Mouse (Mus musculus) liver, embryonic 11.5 days (tissue): ENCODE measurements at regions not wholly inside any gene's neighbourhood (a gene's known extent, or its start where the extent isn't known, plus 50 kb on each side); places are given as distances from the start of the nearest gene placed in this dataset.

Source experiments
- ATAC-seq: fragments of 200-750 bp; cut with Nextera tagmentation; replicated peaks from 2 replicates; pipeline ENCODE4 v1.8.0; 2017; ENCODE audit warnings: moderate number of reproducible peaks, mild to moderate bottlenecking, moderate TSS enrichment, moderate library complexity; ENCODE audit not compliant: low FRiP score
- DNase-seq: peaks from one replicate; pipeline ENCODE4 v3.0.0-alpha.2; 2017; ENCODE audit warnings: low spot score
- H3K27ac ChIP-seq: fragments of 300-500 bp; sonication (generic); 2 replicates; pipeline ENCODE4 v1.5.1; 2014; ENCODE audit warnings: mild to moderate bottlenecking, low read depth, low read length, control low read depth
- H3K27me3 ChIP-seq: fragments of 300-500 bp; sonication (generic); replicated peaks from 2 replicates; pipeline ENCODE4 v1.6.1; 2014; ENCODE audit warnings: low read length, mixed read lengths; ENCODE audit not compliant: control insufficient read depth, insufficient read depth
- H3K36me3 ChIP-seq: fragments of 300-500 bp; sonication (generic); 2 replicates; pipeline ENCODE4 v1.6.1; 2014; ENCODE audit warnings: mild to moderate bottlenecking, low read length, moderate library complexity, mixed read lengths; ENCODE audit not compliant: control insufficient read depth, insufficient read depth
- H3K4me1 ChIP-seq: fragments of 300-500 bp; sonication (generic); replicated peaks from 2 replicates; pipeline ENCODE4 v1.6.1; 2014; ENCODE audit warnings: low read length, mixed read lengths; ENCODE audit not compliant: control insufficient read depth, insufficient read depth
- H3K4me2 ChIP-seq: fragments of 300-500 bp; sonication (generic); 2 replicates; pipeline ENCODE4 v1.6.1; 2014; ENCODE audit warnings: mild to moderate bottlenecking, control low read depth, moderate library complexity
- H3K4me3 ChIP-seq: fragments of 300-500 bp; sonication (generic); 2 replicates; pipeline ENCODE4 v1.5.1; 2014; ENCODE audit warnings: low read depth, low read length, control low read depth
- H3K9ac ChIP-seq: fragments of 300-500 bp; sonication (generic); 2 replicates; pipeline ENCODE4 v1.6.1; 2014; ENCODE audit warnings: low read depth, low read length, control low read depth
- H3K9me3 ChIP-seq: fragments of 300-500 bp; sonication (generic); 2 replicates; pipeline ENCODE4 v1.6.1; 2016; ENCODE audit warnings: low read length, inconsistent platforms, mixed read lengths; ENCODE audit not compliant: control insufficient read depth
- WGBS: fragments of 180-500 bp; shearing (Covaris S2); extraction: QIAGEN DNeasy Blood & Tissue Kit; methylation state at CpG from one replicate; pipeline ENCODE4 v1.1.7; 2014; 5-methylcytosine and 5-hydroxymethylcytosine counted together

DNA sequence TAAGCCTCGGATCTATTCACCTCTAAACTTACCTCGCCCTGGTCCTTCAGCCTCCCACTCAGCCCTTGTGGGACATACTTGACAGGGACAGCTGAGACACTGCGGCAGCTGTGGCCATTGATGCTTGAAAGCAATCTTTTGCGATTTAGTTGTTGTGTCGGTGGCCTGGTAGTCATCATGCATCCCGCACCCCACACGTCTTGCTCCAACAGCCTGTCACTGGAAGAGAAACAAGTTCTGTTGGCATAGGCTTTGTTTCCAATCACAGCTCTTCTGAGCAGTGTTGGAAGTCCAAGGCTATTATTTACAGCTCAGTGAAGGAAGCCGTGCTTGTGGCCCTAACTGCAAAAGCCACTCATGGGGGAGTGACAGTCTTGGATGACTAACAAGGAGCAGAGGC lies 480.2 kb upstream of the Castor2 start:
- Histone ChIP-seq H3K4me1 (no peaks in the 10 kb centered on the region), H3K4me2 (no peak overlapping the region), H3K27ac (no peak overlapping the region), H3K4me3 (no peak overlapping the region), H3K36me3 (no peaks in the 10 kb centered on the region), H3K27me3 (no peaks in the 10 kb centered on the region), H3K9me3 (no peaks in the 10 kb centered on the region; the same call in 1 of the 2 replicates), H3K9ac (no peak overlapping the region)
- DNase-seq (no peak), ATAC-seq (no peak)
- WGBS = 76% methylated on average over 8 of the region's 8 CpGs

DNA sequence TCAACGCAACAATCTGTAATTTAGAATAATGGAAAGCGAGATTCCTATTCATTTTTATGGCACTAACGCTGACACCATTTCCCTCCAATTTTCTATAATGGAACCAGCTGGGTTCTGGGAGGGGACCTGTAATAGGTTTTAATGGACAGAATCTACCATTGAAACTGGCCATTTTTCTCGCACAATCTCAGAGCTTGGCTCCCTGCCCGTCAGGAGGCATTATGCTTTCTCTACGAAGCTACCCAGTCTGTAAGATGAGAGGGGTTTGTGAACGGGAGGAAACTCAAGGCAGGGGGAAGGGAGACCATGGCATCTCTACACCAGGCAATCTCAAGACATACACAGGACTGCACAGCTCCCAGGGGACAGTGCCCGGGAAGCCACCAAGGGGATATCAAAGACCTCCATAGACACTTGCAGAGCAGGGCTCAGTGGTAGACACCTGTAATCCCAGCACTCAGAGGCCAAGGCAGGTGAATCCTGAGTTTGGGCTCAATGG lies 498.2 kb upstream of the Castor2 start:
- no peak for ATAC-seq
- Histone ChIP-seq H3K9me3 (no peaks in the 10 kb centered on the region), H3K4me3 (no peak overlapping the region), H3K9ac (no peak overlapping the region), H3K4me1 (no peaks in the 10 kb centered on the region), H3K27ac (no peak overlapping the region), H3K4me2 (no peak overlapping the region), H3K27me3 (no peaks in the 10 kb centered on the region), H3K36me3 (no peaks in the 10 kb centered on the region)
- WGBS = 81% methylated on average over 8 of the region's 8 CpGs
- DNase-seq = no peak

DNA sequence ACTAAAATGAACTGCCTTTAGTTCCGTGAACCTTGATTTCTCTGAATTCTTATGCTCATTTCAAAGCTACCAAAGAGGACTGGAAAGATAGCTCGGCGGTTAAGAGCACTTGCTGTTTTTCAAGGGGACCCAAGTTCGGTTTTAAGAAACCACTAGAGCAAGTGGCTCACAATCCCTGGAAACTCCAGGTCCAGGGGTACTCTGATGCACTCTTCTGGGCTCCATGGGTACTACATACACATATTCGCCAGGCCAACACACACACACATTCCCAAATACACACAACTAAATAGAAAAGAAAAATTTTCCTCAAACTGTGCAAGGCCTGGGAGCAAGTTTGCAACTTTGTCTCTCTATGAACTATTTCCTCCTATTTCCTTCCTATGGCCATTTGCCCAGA lies 498.9 kb upstream of the Castor2 start:
- 60% methylated on average over 5 of the region's 5 CpGs for WGBS
- Histone ChIP-seq H3K9me3 (no peaks in the 10 kb centered on the region), H3K4me1 (no peaks in the 10 kb centered on the region), H3K27ac (no peak overlapping the region), H3K4me3 (no peak overlapping the region), H3K36me3 (no peaks in the 10 kb centered on the region), H3K27me3 (no peaks in the 10 kb centered on the region), H3K4me2 (no peak overlapping the region), H3K9ac (no peak overlapping the region)
- DNase-seq (no peak), ATAC-seq (no peak)

GRCm38 (mm10) chr5:133598105-133598504 lies 501.4 kb upstream of the Castor2 start:
- no peaks in the 10 kb centered on the region for H3K27me3 ChIP-seq
- 75% methylated on average over 3 of the region's 3 CpGs for WGBS

DNA sequence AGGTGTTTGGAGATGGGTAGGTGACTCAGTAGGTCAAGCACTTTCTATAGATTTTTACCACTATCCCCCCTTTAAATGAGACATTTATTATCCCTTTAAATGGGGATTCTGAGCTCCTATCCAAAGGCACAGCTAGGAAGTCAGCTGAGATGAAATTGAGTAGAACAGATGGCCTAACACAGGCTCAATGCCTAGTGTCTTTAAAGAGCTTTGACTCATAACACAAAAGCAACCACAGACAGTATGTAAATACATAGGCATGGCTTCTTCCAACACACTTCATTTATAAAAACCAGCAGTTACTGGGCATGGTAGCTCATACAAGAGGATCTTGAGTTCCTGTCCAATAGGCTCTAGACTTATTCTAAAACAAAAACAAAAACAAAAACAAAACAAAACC lies 513.0 kb upstream of the Castor2 start:
- Histone ChIP-seq H3K36me3 (no peaks in the 10 kb centered on the region), H3K4me3 (no peak overlapping the region), H3K9ac (no peak overlapping the region), H3K27me3 (no peaks in the 10 kb centered on the region), H3K4me2 (no peak overlapping the region), H3K4me1 (no peaks in the 10 kb centered on the region), H3K9me3 (no peaks in the 10 kb centered on the region), H3K27ac (no peak overlapping the region)
- ATAC-seq (no peak), DNase-seq (no peak)

More at GRCm38 (mm10) chr5:133598105-133598504, 501.4 kb upstream of the Castor2 start:
- H3K27ac ChIP-seq = no peak overlapping the region
- no peak overlapping the region for H3K4me3 ChIP-seq
- DNase-seq = no peak
- H3K36me3 ChIP-seq = no peaks in the 10 kb centered on the region
- no peak for ATAC-seq
- no peak overlapping the region for H3K9ac ChIP-seq
- no peak overlapping the region for H3K4me2 ChIP-seq
- no peaks in the 10 kb centered on the region for H3K4me1 ChIP-seq
- no peaks in the 10 kb centered on the region; the same call in 1 of the 2 replicates for H3K9me3 ChIP-seq

DNA sequence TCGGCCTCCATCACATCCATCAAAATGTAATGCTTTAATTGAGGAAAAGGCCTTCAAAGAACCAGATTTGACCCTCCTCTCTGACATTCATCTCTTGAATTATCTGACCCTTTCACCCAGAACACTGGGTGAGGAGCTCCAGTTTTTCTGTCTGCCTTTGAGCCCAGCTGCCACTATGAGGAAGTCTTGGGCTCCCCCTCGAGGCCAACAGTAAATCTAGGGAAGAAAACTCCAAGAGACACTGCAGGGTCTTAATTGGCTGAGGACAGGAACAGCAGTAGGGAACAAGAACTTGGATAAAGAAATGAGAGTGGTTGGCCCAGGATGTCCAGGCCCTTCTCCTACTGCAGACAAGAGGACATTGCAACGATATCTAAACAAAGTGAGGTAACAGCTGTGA lies 514.3 kb upstream of the Castor2 start:
- no peak overlapping the region for H3K9ac ChIP-seq
- no peaks in the 10 kb centered on the region for H3K27me3 ChIP-seq
- no peaks in the 10 kb centered on the region for H3K9me3 ChIP-seq
- DNase-seq = no peak
- H3K4me1 ChIP-seq = no peaks in the 10 kb centered on the region
- no peak overlapping the region for H3K4me2 ChIP-seq
- H3K4me3 ChIP-seq = no peak overlapping the region
- ATAC-seq = no peak
- H3K27ac ChIP-seq = no peak overlapping the region
- H3K36me3 ChIP-seq = no peaks in the 10 kb centered on the region
- WGBS = 23% methylated on average over 3 of the region's 3 CpGs

DNA sequence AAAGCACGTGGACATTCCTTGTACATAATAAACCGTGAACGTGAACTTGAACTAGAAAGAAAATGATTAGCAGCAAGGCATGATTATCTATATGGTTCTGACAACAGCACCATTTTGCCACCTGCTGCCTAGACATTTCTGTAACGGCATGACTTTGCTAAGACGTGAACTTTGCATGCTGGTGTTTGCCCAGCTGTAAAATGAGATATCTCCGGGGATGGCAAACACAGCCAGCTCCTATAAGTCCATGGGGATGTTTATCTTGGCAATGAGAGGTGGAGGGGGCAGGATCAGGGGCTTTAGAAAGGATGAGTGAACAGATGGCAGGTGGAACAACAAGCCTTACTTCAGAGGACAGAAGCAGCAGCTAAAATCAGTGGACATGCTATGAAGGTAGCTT lies 522.9 kb upstream of the Castor2 start:
- H3K9me3 ChIP-seq = no peaks in the 10 kb centered on the region
- ATAC-seq (no peak), DNase-seq (no peak)
- no peak overlapping the region for H3K27ac ChIP-seq
- H3K4me3 ChIP-seq = no peak overlapping the region
- no peak overlapping the region for H3K4me2 ChIP-seq
- 77% methylated on average over 6 of the region's 6 CpGs for WGBS
- H3K4me1 ChIP-seq = no peaks in the 10 kb centered on the region
- no peaks in the 10 kb centered on the region for H3K27me3 ChIP-seq
- no peaks in the 10 kb centered on the region for H3K36me3 ChIP-seq
- H3K9ac ChIP-seq = no peak overlapping the region

- Histone ChIP-seq H3K4me2 (no peak overlapping the region), H3K36me3 (no peaks in the 10 kb centered on the region), H3K9ac (no peak overlapping the region), H3K27ac (no peak overlapping the region), H3K9me3 (peaks cover 4% of the 10 kb centered on the region; the same call in 1 of the 2 replicates), H3K27me3 (no peaks in the 10 kb centered on the region), H3K4me3 (no peak overlapping the region), H3K4me1 (no peaks in the 10 kb centered on the region)
- no peak for DNase-seq
- 77% methylated on average over 2 of the region's 2 CpGs for WGBS
- ATAC-seq = no peak
Measured at GRCm38 (mm10) chr5:133569096-133569495, 530.4 kb upstream of the Castor2 start.

- ATAC-seq = no peak
- no peak overlapping the region for H3K9ac ChIP-seq
- no peaks in the 10 kb centered on the region for H3K27me3 ChIP-seq
- WGBS = 68% methylated on average over 4 of the region's 4 CpGs
- peaks cover 4% of the 10 kb centered on the region; the same call in 1 of the 2 replicates for H3K9me3 ChIP-seq
- no peak overlapping the region for H3K4me2 ChIP-seq
- no peak overlapping the region for H3K4me3 ChIP-seq
- no peak overlapping the region for H3K27ac ChIP-seq
- H3K4me1 ChIP-seq = no peaks in the 10 kb centered on the region
- DNase-seq = no peak
- H3K36me3 ChIP-seq = no peaks in the 10 kb centered on the region
Measured at GRCm38 (mm10) chr5:133566506-133566905, 533.0 kb upstream of the Castor2 start.
